Mouse (Mus musculus) cerebellum, adult (tissue): Measurements from ENCODE around the gene Ptprm.

Experiments used
- ATAC-seq: cut with Nextera tagmentation; 2 replicates; pipeline ENCODE4 v1.9.2; 2017; ENCODE audit warnings: mild to moderate bottlenecking, moderate library complexity, mixed read lengths; ENCODE audit not compliant: insufficient number of reproducible peaks, low FRiP score, low TSS enrichment

Ptprm gene

DNA sequence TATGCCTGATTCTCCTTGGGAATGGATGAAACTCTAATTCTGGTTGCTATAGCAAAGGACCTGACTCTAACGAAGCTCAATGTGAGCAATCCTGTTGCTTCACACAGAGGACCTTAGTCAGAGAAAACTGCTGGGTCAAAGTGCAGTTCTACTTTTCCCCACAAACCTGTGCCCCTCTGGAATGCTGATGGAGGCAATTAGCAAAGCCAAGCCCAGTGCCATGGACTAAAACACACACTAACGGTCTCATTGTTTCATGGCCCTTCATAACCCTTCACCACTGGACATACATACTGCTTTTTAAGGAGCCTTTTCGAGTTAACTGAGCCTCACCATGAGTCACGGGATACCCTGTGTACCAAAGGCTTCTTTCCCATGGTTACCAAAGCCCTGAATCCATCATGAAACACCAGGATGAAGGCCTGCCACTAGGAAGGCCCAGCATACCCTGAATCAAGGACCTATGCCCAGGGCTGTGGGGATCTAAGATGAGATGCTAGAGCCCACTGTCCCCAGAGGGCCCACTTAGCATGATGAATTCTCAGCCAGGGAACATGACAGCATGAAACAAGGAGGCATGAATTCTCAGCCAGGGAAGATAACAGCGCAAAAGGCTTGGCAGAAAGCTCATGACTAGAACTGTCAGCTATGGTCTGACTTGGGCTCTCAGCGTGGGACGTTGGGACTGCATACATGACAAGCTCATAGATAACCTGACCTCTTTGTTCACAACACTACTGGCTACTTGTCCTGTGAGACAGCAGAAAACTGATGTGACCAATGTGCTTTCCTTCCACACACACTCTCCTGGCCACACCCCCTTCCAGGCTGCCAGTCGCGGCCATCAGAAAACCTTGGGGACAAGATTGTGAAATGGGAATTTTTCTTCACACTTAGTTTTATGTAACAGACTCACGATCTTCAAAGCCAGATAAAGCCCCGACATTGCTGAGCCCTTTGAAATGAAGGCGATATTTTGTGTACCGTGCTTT lies 57.4 kb downstream of the Ptprm start:
- ATAC-seq = no peak

DNA sequence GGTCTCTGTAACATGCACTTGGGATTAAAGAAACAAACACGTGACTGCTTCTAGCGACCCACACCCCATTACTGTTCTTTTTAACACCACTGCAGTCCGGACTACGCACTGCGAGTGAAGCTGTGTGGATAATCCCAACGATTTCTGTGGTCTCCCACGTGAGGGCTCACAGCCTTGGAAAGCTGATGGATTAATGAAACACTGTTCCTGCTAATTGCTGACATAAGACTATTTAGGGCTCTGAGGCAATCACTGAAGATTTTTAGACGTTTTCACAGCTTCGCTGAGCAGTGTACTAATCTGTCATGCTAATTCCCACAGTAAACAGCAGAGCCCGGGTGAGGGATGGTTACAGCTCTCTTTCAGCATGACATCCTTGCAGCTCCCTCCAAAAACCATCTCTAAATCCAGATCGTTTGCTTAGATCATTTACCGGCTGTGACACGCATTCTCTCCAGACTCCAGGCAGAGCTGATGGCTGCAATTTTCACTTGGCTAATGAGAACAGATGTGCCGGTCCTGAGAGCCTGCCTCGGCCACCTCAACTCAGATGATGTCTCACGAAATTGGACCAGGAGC lies 63.5 kb downstream of the Ptprm start:
- no peak for ATAC-seq

DNA sequence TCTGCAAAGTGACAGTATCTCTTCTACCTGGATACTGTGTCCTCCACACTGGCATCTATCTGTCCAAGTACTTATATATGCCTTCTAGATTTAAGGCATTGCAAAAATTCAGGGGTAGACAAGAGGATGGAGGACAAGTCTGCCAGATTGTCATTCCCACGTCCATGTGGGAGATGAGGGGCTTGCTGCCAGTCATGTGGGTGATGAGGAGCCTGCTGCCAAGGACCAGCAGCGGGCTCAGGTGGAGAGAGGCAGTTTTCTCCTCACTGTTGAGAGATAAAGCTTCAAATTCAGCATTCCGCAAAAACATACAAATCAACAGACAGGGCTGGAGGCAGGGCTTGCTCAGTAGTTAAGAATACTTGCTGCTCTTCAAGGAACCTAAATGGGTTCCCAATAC lies 66.8 kb downstream of the Ptprm start:
- no peak for ATAC-seq

DNA sequence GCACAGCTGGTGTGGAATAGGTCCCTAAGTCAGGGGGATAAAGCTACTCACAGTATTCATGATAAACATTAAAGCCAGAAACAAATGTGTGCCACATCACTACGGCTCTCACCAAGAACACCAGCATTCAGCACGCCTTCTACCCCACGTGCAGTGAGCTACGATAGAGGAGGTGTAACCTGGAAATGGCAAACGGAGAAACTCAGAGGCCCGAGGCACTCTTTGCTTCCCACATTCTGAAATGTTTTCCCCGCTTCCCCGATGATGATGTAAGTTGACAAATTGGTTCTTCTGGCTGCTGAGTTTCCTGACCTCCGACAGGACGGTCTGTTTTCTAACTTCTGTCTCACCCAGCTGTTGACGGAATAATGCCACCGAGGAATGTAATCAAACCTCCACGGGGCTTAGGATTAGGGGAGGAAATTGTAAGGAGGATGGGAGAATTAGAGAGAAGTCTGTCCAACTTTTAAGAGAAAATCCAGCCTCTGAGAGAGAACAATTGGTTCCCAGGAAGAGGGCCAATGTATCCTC lies 72.6 kb downstream of the Ptprm start:
- ATAC-seq = no peak

DNA sequence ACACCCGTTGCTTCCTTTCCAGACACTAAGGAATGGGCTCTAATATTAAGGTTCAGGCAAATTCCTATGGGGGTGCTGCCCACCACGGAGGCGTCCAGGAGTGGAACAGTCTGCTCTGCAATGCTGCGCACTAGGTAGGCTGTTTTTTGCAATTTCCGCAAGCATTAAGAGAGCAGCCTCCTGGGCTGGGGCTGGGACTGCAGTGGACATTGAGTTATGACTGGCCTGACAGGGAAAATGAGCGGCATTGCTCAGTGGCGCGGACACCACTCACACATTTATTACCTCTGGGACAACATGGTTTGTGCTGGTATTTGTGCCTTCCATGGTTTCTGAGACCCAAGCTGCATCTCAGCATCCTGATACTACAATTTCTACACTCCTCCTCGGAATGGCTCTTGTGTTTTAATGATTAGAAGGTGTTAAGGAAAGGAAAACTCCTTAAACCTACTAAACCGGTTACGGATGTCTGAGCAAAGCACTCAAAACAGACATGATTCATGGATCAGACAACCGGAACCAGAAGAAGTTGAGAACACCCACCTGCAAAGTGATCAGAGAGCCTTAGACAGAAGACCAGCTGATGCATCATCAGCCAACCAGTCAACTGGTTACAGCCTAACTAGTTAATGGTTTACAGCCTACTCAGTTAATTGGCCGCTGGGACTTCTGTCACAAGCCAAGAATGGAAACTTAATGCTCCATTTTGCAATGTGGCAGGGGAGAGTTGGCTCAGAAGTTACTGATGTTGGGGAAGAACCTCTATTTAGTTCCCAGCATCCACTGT lies 76.9 kb downstream of the Ptprm start:
- ATAC-seq = no peak

DNA sequence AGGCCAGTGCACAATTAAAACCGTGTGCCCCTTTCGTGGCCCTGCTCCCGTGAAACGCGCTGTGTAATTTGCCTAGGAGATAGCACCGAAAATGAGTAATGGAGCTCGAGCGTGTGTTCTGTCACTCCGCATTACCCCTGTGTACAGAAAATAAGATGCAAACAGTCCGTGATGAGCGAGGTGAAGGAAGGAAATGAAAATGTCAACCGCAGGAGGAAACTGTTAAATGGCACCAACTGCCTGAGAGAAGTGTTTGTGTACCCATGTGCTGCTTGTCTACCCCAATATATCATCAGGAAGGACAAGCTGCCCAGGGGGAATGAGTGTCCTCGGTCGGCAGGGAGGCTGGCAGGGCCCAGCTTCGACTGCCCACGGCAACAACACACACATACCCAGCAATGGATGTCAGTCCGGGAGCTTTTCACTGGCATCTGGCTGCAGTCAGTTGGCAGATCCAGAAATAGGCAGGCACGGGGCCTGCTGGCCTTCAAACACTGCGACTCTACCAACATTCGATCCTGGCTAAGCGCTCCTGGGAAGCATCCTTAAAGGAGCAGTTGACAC lies 79.6 kb downstream of the Ptprm start:
- peak; percentile 72 for ATAC-seq

DNA sequence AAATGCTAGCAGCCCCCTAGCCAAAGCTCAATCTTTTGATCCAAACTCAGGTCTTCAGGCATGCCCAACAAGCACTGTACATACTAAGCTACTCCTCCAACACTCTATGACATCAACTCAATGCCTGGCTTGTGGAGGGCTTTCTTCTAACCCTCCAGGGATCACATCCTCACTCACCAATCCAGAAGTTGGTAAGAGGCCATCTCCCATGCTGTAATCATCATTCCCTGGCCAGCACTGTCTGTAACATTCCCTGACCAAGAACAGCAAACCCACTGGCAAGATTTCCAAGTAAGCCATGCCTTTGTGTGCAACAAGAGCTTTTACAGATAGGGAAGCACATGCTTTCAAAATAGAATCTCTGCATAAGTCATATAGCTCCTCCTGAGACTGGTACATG lies 81.3 kb downstream of the Ptprm start:
- no peak for ATAC-seq

DNA sequence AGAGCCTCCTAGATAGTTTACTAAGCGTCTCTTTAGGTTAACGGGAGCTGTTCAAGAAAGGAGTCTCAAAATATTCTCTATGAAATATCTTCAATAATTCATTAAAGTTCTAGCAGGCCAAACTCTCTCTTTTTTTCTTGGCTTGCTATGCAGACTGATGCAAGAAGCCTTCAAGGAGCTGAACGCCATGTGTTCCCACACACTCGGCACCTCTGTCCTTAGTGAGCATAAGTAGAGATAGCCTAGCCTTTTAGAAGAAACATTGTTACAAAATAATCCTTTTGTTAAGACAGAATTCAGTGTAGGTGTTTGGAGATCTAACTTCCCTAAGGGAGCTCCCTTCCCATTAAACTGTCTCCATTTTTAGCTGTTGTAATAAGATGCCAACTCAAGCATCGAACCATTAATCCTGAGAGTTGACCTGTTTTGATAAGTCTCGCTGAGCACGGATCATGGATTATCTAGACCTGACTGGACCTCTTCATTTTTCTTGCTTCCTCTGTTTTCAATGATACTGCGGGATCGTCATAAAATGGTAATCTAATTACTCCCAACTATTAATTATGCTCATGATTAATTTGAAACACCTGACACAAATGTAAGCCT lies 85.7 kb downstream of the Ptprm start:
- ATAC-seq = no peak

DNA sequence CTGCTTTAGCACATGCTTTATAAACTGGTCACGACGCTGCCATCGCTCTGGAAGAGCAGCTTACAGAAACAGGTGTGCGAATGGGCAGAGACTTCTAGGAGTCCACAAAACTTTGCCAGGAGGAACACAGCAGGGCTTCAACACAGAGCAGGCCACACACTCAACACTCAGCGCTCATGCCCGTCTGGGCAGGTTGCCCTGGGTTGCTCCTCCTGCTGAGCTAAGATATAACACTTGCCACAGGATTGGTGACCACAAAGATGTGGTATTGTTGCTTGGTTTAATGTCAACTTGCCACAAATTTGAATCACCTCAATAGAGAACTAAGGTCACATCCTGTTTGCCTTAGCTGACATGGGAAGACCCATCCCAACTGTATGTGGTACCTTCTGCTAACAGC lies 88.0 kb downstream of the Ptprm start:
- no peak for ATAC-seq

DNA sequence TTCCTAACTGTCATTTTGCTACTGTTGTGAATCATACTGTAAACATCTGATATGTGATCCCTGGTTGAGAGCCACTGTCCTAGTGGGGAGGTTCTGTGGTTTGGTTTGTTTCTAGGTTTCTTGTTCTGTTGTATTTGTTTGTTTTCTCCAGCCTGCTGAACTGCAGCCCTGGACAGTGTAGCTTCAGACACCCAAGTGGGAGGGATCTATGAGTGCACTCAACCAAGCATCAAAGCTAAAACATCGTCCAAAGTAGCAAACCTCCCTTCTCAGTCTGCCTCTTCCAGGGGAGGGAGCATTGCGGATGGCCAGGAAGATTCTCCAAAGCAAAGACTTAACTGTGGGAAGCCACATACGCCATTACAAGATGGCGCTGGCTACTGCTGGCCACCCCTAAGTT lies 88.7 kb downstream of the Ptprm start:
- ATAC-seq = no peak

DNA sequence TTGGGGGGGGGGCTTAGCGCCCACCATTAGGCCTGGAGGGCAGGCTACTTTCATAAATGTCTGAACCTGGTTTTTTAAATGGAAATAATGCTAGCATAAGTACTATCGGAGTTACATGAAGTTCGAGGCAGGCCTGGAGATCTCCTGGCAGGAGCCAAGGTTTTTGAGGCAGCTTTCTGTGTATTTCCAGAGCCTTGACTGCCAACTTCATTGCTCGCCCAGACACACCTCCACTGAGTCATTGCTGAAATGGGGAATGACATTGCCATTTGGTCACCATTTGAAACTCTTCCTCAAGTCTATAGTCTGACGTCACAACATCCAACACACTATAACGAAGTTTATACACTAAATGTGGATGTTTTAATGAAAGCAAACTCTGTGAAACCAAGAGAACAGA lies 89.5 kb downstream of the Ptprm start:
- no peak for ATAC-seq

DNA sequence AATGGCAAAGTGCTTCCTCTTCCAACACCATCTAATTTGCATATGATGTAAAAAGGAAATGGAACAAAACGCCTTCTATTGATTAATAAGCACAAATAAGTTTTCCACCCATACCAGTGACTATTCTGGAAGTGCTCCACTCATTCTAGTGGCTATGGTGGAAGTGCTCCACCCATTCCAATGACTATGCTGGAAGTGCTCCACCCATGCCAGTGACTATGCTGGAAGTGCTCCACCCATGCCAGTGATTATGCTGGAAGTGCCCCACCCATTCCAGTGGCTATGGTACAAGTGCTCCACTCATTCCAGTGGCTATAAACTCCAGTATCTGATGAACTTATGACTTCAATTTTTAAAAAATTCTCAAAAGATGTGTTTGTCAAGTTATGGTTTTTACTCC lies 91.2 kb downstream of the Ptprm start:
- no peak for ATAC-seq

DNA sequence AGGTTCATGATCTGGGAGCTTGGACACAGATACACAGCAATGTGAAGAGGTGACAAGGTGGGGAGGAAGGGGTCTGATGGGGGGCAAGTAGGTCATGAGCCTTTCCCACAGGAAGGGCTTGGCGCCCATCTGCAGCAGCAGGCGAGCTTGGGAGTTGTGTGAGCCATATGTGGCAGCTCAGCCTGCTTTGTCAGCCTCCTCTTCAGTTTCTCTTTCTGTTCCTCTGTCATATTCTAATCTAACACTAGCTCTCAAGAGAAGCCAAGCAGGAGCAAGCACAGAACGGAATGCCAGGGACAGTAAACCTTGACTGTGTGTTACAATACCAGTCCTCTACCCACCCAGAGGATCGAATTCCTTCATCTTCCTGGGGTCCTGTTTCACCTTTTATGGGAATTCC lies 94.2 kb downstream of the Ptprm start:
- no peak for ATAC-seq

DNA sequence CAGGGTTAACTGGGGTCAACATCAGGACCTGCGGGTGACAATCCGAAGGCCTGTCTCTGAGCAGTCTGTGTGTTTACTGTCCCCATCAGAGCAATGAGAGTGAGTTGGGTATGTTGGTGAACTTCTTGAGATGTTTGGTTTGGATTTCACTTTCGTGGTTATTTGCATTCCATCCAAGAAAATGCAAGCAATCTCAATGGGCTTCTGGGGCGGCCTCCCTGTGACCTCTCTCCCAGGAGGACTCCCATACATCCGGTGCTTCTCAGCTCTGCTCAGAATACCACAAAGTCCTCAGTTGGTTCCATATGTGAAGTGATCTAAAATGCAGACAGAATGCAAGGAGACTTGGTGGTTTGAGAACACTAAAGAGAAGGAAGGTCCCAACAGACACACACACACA lies 96.5 kb downstream of the Ptprm start:
- no peak for ATAC-seq

DNA sequence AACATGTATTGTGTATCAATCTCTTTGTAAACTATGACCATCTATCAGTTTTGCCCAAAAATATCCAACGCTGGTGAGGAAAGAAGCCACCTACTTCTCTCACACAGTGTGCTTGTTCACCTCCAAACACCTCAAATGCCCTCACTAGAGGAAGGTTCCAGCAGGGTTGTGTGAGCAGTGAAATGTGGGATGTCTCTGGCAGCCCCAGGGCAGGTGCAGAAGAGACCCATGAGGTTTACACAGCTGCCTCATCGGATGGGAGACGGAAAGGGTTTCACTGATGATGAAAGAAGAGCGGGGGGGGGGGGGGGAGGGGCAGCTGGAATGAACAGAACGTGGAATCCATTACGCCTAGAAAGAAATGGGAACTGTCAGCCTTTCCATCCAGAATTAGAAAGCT lies 98.1 kb downstream of the Ptprm start:
- ATAC-seq = no peak

DNA sequence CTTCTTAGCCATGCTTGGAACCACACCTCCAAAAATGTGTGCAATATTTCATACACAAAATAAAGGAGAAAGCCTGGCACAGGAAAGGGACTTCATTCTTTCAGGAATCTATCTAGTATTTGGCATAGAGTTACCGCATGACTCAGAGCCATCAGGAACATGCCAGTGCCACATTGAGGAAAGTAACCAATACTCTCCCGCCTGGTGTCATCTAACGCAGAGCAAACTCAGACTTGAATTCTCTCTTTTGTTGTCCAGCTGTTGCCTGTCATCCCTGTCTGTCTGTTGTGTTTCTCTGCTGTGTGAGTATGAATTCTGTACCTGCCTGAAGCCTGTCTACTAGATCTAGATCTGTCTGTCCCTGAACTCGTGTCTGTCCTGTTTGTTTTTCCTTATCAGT lies 100.8 kb downstream of the Ptprm start:
- no peak for ATAC-seq

DNA sequence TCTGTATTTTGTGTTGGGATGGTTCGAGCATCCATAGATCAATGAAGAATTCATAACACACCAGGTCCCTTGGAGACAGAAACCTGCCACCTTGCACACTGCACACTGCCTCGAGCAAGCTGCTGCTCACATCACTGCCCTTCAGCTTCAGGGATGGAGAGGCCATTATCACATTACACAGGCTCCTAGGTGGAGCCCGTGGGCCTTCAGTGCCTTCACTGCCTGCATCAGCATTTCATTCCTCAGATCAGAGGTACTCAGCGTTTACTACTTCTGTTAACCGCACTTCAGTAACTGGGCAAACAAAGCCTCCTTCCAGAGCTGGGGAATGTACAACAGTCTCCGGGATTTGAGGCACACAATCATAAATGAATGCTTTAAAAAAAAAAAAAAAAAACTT lies 101.3 kb downstream of the Ptprm start:
- ATAC-seq = no peak

DNA sequence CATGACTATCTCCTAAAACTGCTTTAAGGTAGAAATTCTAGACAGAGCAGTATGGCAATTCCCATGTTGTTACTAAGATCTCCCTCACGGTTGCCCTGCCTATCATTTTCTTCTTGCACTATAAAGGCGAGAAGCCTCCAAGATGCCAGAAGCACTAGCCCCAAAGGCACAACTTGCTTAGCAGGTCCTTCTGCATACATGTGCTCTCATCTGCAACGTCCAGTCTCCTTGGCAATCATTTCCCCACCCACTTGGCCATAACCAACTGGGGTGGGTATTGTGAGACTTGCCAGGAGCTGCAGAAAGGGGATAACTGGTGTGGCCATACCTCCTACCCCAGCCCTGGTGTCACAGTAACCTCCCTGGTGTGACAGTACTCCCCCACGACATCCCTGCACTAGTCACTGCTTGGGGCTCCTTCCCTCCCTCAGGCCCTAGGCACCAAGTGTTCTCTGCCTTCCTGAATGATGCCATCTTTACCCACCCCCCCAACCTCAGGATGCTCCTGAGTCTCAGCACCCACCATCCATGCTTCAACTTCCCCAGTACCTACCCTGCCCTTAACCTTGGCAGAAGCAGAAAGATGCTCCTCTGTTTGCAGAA lies 108.9 kb downstream of the Ptprm start:
- ATAC-seq = no peak

DNA sequence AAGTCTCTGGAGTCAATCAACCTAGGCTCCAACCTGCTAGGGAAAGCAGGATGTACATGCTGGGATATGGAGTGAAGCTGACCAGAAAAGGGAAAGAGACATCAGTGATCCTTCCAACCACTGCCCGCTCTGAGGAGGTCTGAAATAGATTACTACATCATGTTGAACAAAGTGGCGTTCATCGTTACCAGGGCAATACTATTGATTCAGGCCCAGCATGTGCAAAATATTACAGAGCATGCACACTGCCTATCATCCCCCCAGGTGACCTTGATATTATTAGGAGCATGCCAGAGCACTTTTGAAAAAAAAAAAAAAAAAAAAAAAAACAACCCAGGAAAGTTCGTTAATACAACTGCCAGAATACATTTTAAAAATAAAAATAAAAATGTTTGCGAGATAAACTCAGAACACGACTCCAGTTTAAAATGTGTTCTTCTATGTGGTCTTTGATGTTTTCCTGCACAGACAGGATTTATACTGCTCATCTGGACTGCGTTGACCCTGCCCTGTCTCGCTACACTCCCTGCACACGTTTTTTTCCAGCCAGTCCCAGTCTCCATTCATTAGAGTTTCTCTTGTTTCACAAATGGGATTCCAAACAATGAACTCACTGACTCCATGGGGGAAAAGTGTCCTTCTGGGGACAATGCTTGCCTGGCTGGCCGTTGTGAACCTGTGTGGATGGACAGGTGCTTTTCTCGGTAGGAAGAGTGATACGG lies 111.3 kb downstream of the Ptprm start:
- ATAC-seq = no peak
